Mouse (Mus musculus) thymus, postnatal 0 days (tissue): ENCODE data around the gene Tmem150c. TPM values are rescaled to one million over a fixed set of nuclear protein-coding genes. Genes with fewer than 3 reads are reported as not detected.

Experiments
- DNase-seq: peaks from one replicate; pipeline ENCODE4 v3.0.0-alpha.2; 2015; ENCODE audit warnings: low spot score
- polyA plus RNA-seq: library from polyadenylated mRNA; unstranded; fragments of >200 nt; fragmentation: Nextera tagmentation; extraction: Ambion mirVana; gene quantifications from 2 replicates; pipeline ENCODE4 v1.2.1, GENCODE M21; 2015

The Tmem150c gene
- polyA plus RNA-seq, 1 experiment from 2014 or later, result 9.8 TPM

DNA sequence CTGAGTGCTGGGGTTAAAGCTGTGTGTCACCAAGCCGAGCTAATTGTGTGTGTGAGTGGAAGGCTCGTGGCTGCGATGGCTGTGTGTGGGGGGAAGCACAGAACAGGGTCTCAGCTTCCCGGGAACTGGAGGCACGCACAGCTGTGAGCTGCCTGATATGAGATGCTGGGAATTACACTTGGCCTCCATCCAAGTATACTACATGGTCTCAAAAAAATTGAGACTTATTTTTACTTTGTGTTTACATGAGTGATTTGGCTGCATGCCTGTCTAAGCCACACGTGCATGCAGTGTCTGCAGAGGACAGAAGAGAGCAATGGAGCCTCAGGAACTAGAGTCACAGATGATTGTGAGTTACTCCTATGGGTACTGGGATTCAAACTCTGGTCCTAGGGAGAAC is 129.5 kb downstream of the Tmem150c start:
- no peak for DNase-seq

Other genes starting within 250 kb of the Tmem150c start
- gene Hnrnpd, start 180.9 kb downstream of the Tmem150c start, polyA plus RNA-seq, result 120 and 167 TPM in 2 replicates
- gene 4930524J08Rik, start 180.7 kb downstream of the Tmem150c start, polyA plus RNA-seq, result 2.4 TPM in 2 replicates
- 101 and 125 TPM in 2 replicates for gene Hnrnpdl, start 120.1 kb downstream of the Tmem150c start, polyA plus RNA-seq
- 33.9 and 35.1 TPM in 2 replicates for gene Enoph1, start 119.8 kb downstream of the Tmem150c start, polyA plus RNA-seq